Mouse (Mus musculus) lung, embryonic 16.5 days (tissue): Measurements from ENCODE around the gene Hoxd11. TPM values are rescaled to one million over a fixed set of nuclear protein-coding genes. Genes with fewer than 3 reads are reported as not detected.

Experiments
- ATAC-seq: fragments of 200-750 bp; cut with Nextera tagmentation; 2 replicates; pipeline ENCODE4 v1.8.0; 2017; ENCODE audit warnings: low read depth, mild to moderate bottlenecking, moderate library complexity
- H3K27ac ChIP-seq: fragments of 300-500 bp; sonication (generic); 2 replicates; pipeline ENCODE4 v1.5.1; 2014; ENCODE audit warnings: mild to moderate bottlenecking, control low read depth, low read length
- H3K27me3 ChIP-seq: fragments of 300-500 bp; sonication (generic); 2 replicates; pipeline ENCODE4 v1.6.1; 2014; ENCODE audit warnings: low read depth, low read length, mixed read lengths; ENCODE audit not compliant: control insufficient read depth, insufficient read depth
- H3K36me3 ChIP-seq: fragments of 300-500 bp; sonication (generic); 2 replicates; pipeline ENCODE4 v1.6.1; 2014; ENCODE audit warnings: low read length; ENCODE audit not compliant: control insufficient read depth, insufficient read depth
- H3K4me1 ChIP-seq: fragments of 300-500 bp; sonication (generic); replicated peaks from 2 replicates; pipeline ENCODE4 v1.6.1; 2014; ENCODE audit warnings: low read length, mixed read lengths; ENCODE audit not compliant: control insufficient read depth, insufficient read depth
- H3K4me2 ChIP-seq: fragments of 300-500 bp; sonication (generic); 2 replicates; pipeline ENCODE4 v1.6.1; 2014; ENCODE audit warnings: low read depth, low read length, control low read depth
- H3K4me3 ChIP-seq: fragments of 300-500 bp; sonication (generic); 2 replicates; pipeline ENCODE4 v1.5.1; 2014; ENCODE audit warnings: mild to moderate bottlenecking, low read length, control low read depth
- H3K9ac ChIP-seq: fragments of 300-500 bp; sonication (generic); 2 replicates; pipeline ENCODE4 v1.6.1; 2014; ENCODE audit warnings: low read length, control low read depth
- H3K9me3 ChIP-seq: fragments of 300-500 bp; sonication (generic); 2 replicates; pipeline ENCODE4 v1.6.1; 2016; ENCODE audit warnings: low read length; ENCODE audit not compliant: control insufficient read depth
- WGBS: fragments of 180-500 bp; shearing (Covaris S2); extraction: QIAGEN DNeasy Blood & Tissue Kit; methylation state at CpG from one replicate; pipeline ENCODE4 v1.1.7; 2014; 5-methylcytosine and 5-hydroxymethylcytosine counted together
- polyA plus RNA-seq: library from polyadenylated mRNA; unstranded; fragments of >200 nt; fragmentation: Nextera tagmentation; extraction: Ambion mirVana; gene quantifications from 2 replicates; pipeline ENCODE4 v1.2.1, GENCODE M21; 2015

The Hoxd11 gene
- polyA plus RNA-seq, 1 experiment from 2014 or later, result not detected

DNA sequence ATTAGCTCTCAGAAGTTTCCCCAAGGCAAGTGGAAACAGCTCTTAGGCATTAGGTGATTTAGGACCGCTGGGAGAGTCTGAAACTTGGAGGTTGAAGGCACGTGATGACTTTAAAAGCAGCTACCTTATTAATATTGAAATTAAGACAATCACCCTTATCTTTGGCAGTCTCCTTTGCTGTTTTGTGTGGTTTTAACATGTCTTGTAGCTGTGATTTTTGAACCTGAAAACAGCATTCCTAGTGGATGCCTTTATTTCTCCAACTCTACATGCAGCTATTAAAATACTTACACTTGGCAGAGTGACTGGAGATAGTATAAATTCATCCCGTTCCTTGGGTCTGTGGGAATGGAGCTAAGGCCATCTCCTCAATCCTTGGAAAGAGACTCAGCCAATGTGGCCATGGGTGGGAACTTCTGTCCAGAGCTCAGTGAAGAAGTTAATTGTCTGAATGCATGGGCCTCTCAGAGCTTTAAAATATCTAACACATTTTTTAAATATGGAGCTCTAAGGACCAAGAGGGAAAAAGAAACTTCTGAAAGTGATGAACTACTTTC, 8.6 kb upstream of the Hoxd11 start:
- Histone ChIP-seq H3K4me1 (peaks cover 8% of the 10 kb centered on the region; the same call in 1 of the 2 replicates), H3K9me3 (no peaks in the 10 kb centered on the region)
- WGBS, result 3% methylated on average over 3 of the region's 3 CpGs

DNA sequence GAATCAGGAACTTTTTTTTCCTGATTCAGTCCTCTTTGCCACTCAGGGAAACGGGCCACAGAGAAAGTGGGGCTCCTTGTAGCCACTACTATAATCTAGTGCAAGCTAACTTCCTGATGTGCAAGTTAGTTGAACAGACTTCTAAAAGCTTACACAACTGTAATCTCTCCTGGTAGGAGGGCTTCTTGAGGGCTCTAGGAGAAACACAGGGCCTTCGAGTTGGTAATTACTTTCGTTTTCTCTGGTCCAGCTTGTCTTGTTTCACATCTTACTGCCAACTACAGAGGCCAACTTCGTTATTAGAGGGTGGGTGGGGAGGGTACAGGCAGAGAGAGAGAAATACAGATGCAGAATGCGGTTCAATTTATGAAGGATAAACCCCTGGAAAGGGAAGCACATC, 7.5 kb upstream of the Hoxd11 start:
- Histone ChIP-seq H3K27ac (no peak overlapping the region), H3K4me2 (no peak overlapping the region), H3K4me3 (no peak overlapping the region), H3K9me3 (no peaks in the 10 kb centered on the region), H3K36me3 (no peaks in the 10 kb centered on the region), H3K9ac (no peak overlapping the region), H3K27me3 (peaks cover 95% of the 10 kb centered on the region), H3K4me1 (peaks cover 8% of the 10 kb centered on the region; the same call in 1 of the 2 replicates)
- WGBS, result 18% methylated on average over 5 of the region's 5 CpGs
- no peak for ATAC-seq

More for the DNA sequence above, 8.6 kb upstream of the Hoxd11 start:
- H3K36me3 ChIP-seq, result no peaks in the 10 kb centered on the region
- H3K27me3 ChIP-seq, result peaks cover 93% of the 10 kb centered on the region
- no peak overlapping the region for H3K4me2 ChIP-seq
- H3K27ac ChIP-seq, result no peak overlapping the region
- no peak overlapping the region for H3K9ac ChIP-seq
- no peak overlapping the region for H3K4me3 ChIP-seq
- ATAC-seq, result no peak

DNA sequence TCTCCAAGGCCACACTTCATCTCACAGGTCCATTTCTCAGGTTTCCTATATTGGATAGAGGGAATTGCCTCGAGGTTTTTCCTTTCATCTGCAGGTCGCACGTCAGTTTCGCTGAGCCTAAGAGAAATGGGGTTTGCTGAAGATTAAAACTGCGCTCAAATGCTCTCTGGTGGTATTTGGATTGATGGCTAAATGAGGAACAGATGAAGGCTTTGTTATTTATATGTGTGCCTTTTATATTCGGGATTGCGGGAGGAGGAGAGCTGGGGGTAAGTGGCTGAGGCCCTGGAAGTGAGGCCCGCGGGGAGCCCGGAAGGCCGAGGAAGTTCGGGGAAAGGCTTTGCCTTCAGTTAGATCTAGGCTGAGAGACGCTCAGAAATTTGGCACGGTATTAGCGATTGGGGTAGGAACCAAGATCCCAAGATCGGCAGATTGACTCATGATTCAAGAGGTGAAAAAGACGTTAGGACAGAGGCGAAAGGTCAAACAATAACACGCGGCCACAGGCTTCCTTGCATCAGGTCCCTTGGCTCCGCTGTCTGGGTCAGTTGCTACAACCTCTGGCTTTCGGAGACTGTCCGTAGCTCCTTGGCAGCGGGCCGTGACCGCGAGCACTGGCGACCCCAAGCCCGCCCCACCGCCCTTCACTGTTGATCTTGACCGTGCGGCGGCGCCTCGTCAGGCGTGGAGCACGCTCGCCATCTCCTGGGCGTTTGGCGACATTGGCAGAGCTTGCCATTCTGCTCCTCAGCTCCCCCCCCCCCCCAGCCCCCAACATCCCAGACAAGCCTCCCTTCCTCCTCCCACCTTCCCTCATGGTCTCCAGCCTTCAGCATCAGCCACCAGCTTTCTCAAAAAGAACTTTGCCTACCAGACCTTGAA, 6.6 kb upstream of the Hoxd11 start:
- Histone ChIP-seq H3K4me2 (peak overlapping the region; percentile 45), H3K4me1 (peaks cover 8% of the 10 kb centered on the region; the same call in 1 of the 2 replicates), H3K9me3 (no peaks in the 10 kb centered on the region), H3K27ac (no peak overlapping the region), H3K4me3 (peak overlapping the region; percentile 32), H3K36me3 (no peaks in the 10 kb centered on the region), H3K27me3 (peaks cover 96% of the 10 kb centered on the region), H3K9ac (no peak overlapping the region)
- peak; percentile 61 for ATAC-seq
- 7% methylated on average over 40 of the region's 40 CpGs for WGBS

DNA sequence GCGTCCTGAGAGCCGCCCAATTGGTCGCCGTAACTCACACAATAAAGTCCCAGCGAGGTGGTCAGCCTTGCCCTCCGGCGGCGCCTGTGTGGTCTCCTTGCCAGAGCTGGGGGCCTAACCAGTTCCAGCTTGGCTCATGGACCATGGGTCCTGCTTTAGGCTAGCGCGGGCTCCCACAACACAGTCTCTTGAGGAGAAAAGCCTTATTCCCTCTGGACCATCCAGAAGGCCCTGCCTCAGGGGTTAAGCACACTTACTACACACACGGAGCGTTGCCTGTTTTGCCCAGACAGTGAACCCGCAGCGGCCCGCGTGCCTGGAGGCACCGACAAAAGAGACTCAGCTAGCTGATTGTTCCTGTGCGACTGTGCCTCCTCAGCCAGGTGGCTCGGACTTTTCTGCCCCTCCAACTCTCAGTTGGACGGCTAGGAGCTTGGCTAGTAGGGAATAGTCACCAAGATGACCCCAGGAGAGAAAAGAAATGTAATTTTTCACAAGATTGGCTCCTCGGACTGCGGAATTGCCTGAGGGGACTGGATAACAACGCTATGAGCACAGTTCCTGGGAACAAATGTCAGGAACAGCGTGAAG, 5.4 kb upstream of the Hoxd11 start:
- Histone ChIP-seq H3K4me2 (no peak overlapping the region), H3K27me3 (peaks cover 95% of the 10 kb centered on the region), H3K9ac (no peak overlapping the region), H3K27ac (no peak overlapping the region), H3K9me3 (no peaks in the 10 kb centered on the region), H3K4me3 (no peak overlapping the region), H3K4me1 (no peaks in the 10 kb centered on the region), H3K36me3 (no peaks in the 10 kb centered on the region)
- ATAC-seq, result no peak
- whole genome bisulfite sequencing, result 2% methylated on average over 24 of the region's 24 CpGs

DNA sequence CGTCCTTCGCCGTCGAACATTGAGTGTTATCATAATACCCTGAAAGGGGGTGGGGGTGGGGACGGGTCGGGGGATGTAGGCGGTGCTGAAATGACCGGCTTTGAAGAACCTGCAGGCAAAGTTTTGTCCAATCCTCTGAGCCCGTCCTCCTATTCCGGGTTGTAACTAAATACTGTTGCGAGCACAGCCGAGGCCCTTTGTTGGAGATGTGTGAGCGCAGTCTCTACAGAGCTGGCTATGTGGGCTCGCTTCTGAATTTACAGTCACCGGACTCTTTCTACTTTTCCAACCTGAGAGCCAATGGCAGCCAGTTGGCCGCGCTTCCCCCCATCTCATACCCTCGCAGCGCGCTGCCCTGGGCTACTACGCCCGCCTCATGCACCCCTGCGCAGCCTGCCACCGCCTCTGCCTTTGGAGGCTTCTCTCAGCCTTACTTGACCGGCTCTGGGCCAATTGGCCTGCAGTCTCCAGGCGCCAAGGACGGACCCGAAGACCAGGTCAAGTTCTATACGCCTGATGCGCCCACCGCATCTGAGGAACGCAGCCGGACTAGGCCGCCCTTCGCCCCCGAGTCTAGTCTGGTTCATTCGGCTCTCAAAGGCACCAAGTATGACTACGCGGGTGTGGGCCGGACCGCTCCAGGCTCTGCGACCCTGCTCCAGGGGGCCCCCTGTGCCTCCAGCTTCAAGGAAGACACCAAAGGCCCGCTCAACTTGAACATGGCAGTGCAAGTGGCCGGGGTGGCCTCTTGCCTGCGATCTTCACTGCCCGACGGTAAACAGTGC, 4.3 kb upstream of the Hoxd11 start, which contains the start of gene Hoxd12:
TSS of gene Hoxd12 (plus strand) at position 133 of the 785 bp plus-strand sequence.
- no peak within 1 kb of the TSS for H3K4me2 ChIP-seq
- no peaks in the 10 kb centered on the region for H3K4me1 ChIP-seq
- H3K9me3 ChIP-seq, result no peaks in the 10 kb centered on the region
- H3K4me3 ChIP-seq, result no peak within 1 kb of the TSS
- no peak for ATAC-seq
- H3K9ac ChIP-seq, result no peak within 1 kb of the TSS
- H3K27ac ChIP-seq, result no peak within 1 kb of the TSS
- H3K36me3 ChIP-seq, result no peaks in the 10 kb centered on the region
- peaks cover 97% of the 10 kb centered on the region for H3K27me3 ChIP-seq
- WGBS, result 2% methylated on average over 47 of the region's 47 CpGs

DNA sequence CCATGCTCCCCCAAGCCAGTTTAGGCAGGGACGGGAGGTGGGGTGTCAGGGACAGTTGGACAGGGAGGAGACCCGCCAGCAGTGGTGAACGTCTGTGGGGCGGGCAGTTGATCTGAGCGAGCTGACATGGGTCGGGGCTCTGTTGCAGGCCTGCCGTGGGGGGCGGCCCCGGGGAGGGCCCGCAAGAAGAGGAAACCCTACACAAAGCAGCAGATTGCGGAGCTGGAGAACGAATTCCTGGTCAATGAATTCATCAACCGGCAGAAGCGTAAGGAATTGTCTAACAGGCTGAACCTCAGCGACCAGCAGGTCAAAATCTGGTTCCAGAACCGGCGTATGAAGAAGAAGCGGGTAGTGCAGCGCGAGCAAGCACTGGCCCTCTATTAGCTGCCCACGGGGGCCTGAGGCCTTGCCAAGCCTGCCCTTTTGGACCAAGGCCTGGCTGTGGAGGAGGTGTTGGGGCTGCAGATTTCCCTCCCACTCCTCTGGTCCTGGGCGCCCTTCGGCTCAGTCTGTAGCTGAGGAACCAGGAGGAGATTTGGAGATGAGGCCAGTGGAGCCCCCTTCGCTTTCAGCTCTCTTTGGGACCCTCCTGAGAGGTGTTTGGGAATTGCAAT, 3.6 kb upstream of the Hoxd11 start:
- no peak for ATAC-seq
- Histone ChIP-seq H3K27ac (no peak overlapping the region), H3K27me3 (peaks cover 99% of the 10 kb centered on the region), H3K4me1 (no peaks in the 10 kb centered on the region), H3K9me3 (no peaks in the 10 kb centered on the region), H3K4me2 (no peak overlapping the region), H3K9ac (no peak overlapping the region), H3K4me3 (no peak overlapping the region), H3K36me3 (no peaks in the 10 kb centered on the region)
- WGBS, result 4% methylated on average over 24 of the region's 24 CpGs

DNA sequence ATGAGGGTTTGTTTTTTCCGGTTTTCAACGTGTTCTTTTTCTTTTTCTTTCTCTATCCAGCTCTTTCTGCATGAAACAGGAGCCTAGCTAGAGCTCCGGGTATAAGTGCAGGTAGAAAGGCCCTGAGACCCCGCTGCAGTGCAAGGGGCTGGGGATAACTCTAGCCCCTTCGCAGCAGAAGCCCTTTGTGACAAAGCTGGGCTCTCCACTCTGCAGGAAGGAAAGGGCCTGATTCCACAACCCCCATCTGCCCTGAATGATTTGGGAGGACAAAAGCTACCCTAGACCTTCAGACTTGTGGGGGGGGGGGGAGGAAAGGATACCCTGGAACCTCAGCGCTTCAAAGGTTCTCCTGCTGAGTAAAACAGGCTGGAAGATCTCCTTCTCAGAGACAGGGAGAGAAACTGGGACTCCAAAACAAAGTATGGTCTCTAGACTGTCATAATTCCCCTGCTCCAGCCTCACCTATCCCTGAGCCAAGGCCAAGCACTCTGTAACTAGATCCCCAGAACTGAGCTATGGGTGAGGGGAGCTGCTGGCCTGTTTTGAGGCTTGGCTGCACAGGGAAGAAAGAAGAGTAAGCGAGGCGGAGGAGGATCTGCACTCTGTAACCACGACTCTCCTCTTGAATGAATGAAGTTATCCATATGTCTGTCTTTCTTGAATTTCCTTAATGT, 2.8 kb upstream of the Hoxd11 start:
- H3K9ac ChIP-seq, result no peak overlapping the region
- no peak for ATAC-seq
- H3K27ac ChIP-seq, result no peak overlapping the region
- no peaks in the 10 kb centered on the region for H3K4me1 ChIP-seq
- no peaks in the 10 kb centered on the region for H3K9me3 ChIP-seq
- WGBS, result 4% methylated on average over 9 of the region's 9 CpGs
- no peak overlapping the region for H3K4me2 ChIP-seq
- peaks cover 99% of the 10 kb centered on the region for H3K27me3 ChIP-seq
- no peaks in the 10 kb centered on the region for H3K36me3 ChIP-seq
- H3K4me3 ChIP-seq, result no peak overlapping the region

DNA sequence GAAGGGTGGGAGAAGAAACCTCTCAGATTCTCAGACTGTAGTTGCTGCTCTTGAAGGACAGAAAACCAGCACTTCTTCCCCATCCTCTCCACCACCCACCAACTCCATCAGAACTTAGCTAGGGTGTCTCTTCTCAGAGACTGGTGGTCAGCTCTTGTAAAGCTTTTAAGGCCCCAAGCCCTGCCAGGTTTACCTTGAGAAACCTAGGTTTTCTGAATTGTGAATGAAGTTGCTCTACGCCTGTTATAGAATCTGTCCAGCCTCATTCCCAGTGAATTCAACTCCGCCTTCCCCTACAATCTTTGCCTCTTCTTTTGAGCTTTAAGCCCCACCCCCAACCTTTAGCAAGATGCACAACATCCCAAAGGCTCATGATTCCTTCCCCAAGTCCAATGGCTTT, 2.3 kb upstream of the Hoxd11 start:
- no peaks in the 10 kb centered on the region for H3K36me3 ChIP-seq
- H3K27me3 ChIP-seq, result peaks cover 99% of the 10 kb centered on the region
- no peak for ATAC-seq
- H3K4me3 ChIP-seq, result no peak overlapping the region
- no peak overlapping the region for H3K4me2 ChIP-seq
- peaks cover 4% of the 10 kb centered on the region; the same call in 1 of the 2 replicates for H3K4me1 ChIP-seq
- H3K27ac ChIP-seq, result no peak overlapping the region
- no peak overlapping the region for H3K9ac ChIP-seq
- 23% methylated on average over 2 of the region's 2 CpGs for WGBS
- H3K9me3 ChIP-seq, result no peaks in the 10 kb centered on the region
